Mouse (Mus musculus) heart, postnatal 36 days (tissue): ENCODE measurements around the gene Btbd9. TPM values are rescaled to one million over a fixed set of nuclear protein-coding genes. Genes with fewer than 3 reads are reported as not detected.
"Not testable (repeated sequence)": the region's sequence is repeated elsewhere in the genome, so short reads cannot be mapped to it uniquely, and the experiment has no call there.

Experiments used
- DNase-seq, 2 experiments: peaks; one replicate each; pipeline ENCODE4 v3.0.0; 2021 to 2022
- intact Hi-C: fragments of 180-260 bp; cut with DNase I; formaldehyde crosslinking; loops from one replicate; pipeline ENCODE4 v1.15.1; 2025
- total RNA-seq, 2 experiments: library from RNA; stranded (reverse); gene quantifications; 2 replicates each; pipeline ENCODE4 v1.2.3; 2021

Btbd9 gene
- total RNA-seq, 2 experiments from 2014 or later = 17.0 to 17.4 TPM

- DNase-seq = no peak
- intact Hi-C loops = no loop called here
These were observed 57.7 kb downstream of the Btbd9 start for GRCm38 (mm10) chr17:30518431-30519171.

- no peak for DNase-seq
- intact Hi-C loops = no loop called here
These were observed 59.5 kb downstream of the Btbd9 start for GRCm38 (mm10) chr17:30516580-30517340.

- intact Hi-C loops = no loop called here
- DNase-seq = no peak
These were observed 60.9 kb downstream of the Btbd9 start for GRCm38 (mm10) chr17:30515401-30515800.

GRCm38 (mm10) chr17:30513034-30513433 lies 63.3 kb downstream of the Btbd9 start:
- DNase-seq = no peak
- intact Hi-C loops = no loop called here

- intact Hi-C loops = no loop called here
These were observed 63.8 kb downstream of the Btbd9 start for GRCm38 (mm10) chr17:30512531-30512930.

GRCm38 (mm10) chr17:30512007-30512406 lies 64.3 kb downstream of the Btbd9 start:
- intact Hi-C loops = no loop called here
- no peak for DNase-seq

More at GRCm38 (mm10) chr17:30512531-30512930, 63.8 kb downstream of the Btbd9 start:
- no peak for DNase-seq

GRCm38 (mm10) chr17:30511399-30511798 lies 64.9 kb downstream of the Btbd9 start:
- intact Hi-C loops = no loop called here
- no peak for DNase-seq

GRCm38 (mm10) chr17:30510171-30510570 lies 66.1 kb downstream of the Btbd9 start:
- DNase-seq = no peak
- intact Hi-C loops = no loop called here

- intact Hi-C loops = loop anchor here (5.0 kb wide), 1 partner anchor 308 kb away; no protein-coding TSS in a partner anchor
- no peak for DNase-seq
These were observed 66.6 kb downstream of the Btbd9 start for GRCm38 (mm10) chr17:30509646-30510045.

- intact Hi-C loops = loop anchor here (5.0 kb wide), 1 partner anchor 309 kb away; no protein-coding TSS in a partner anchor
These were observed 68.4 kb downstream of the Btbd9 start for GRCm38 (mm10) chr17:30507636-30508576.

GRCm38 (mm10) chr17:30506916-30507315 lies 69.4 kb downstream of the Btbd9 start:
- no peak for DNase-seq
- intact Hi-C loops = loop anchor here (5.0 kb wide), 1 partner anchor 310 kb away; no protein-coding TSS in a partner anchor

More at GRCm38 (mm10) chr17:30507636-30508576, 68.4 kb downstream of the Btbd9 start:
- no peak for DNase-seq

- DNase-seq, intact Hi-C loops: not testable (repeated sequence)
These were observed 76.7 kb downstream of the Btbd9 start for GRCm38 (mm10) chr17:30499541-30499940.

GRCm38 (mm10) chr17:30498779-30499178 lies 77.5 kb downstream of the Btbd9 start:
- intact Hi-C loops = no loop called here
- no peak for DNase-seq

- peak; percentile 65 to 73 for DNase-seq
- intact Hi-C loops = no loop called here
These were observed 77.9 kb downstream of the Btbd9 start for GRCm38 (mm10) chr17:30498376-30498719.

- no peak for DNase-seq
- intact Hi-C loops = no loop called here
These were observed 78.5 kb downstream of the Btbd9 start for GRCm38 (mm10) chr17:30497525-30498375.

- intact Hi-C loops = no loop called here
- DNase-seq = no peak
These were observed 80.7 kb downstream of the Btbd9 start for GRCm38 (mm10) chr17:30495567-30495966.

GRCm38 (mm10) chr17:30495154-30495553 lies 81.1 kb downstream of the Btbd9 start:
- intact Hi-C loops = no loop called here
- DNase-seq = no peak

- intact Hi-C loops = no loop called here
- DNase-seq = no peak
These were observed 82.8 kb downstream of the Btbd9 start for GRCm38 (mm10) chr17:30493481-30493880.

GRCm38 (mm10) chr17:30492191-30492590 lies 84.1 kb downstream of the Btbd9 start:
- no peak for DNase-seq
- intact Hi-C loops = no loop called here

- intact Hi-C loops = no loop called here
- DNase-seq = no peak
These were observed 84.7 kb downstream of the Btbd9 start for GRCm38 (mm10) chr17:30491601-30492000.
